ENCODE assay signal across 14 mouse cellular contexts in the genomic region with DNA sequence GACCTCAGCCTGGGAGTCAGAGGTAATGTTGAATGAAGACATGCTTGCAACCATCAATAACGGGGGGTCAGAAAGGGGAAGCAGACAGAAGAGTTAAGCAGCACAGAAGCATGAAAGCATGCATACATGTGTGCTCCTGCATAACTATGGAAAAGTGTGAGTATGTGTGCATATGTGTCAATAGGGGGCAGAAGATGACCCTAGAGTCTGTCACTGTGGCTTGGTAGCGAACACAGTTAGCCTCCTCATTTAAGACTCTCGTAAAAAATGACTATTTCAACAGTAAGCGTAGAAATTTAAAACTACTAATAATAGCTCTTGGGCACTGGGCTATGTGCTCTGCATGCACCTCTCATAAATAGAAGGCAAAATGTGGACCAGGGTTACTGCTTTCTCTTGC.
A peak's percentile ranks its signal among the peaks of the same experiment; 100 is the strongest.
DNase-seq lines count a peak whose midpoint lies in the region; ATAC-seq and TF ChIP-seq lines count a peak whose summit lies in the region.
"Had no signal": no experiment of that assay in that cellular context is flagged by ENCODE, and none has a peak within 500 bp of the region (broad histone marks: within the 10 kb centered on the region; RNA-seq: fewer than 3 reads in every experiment).

No protein-coding gene starts in this region.

- H3K27ac ChIP-seq in embryonic facial prominence, embryonic 14.5 days (replicated peaks; ENCODE audit: low read depth, low read length), result no peak overlapping the region
- H3K27ac ChIP-seq in embryonic facial prominence, embryonic 10.5 days (replicated peaks), result no peak overlapping the region
- H3K27ac ChIP-seq in midbrain, embryonic 14.5 days (replicated peaks; ENCODE audit: low read depth, low read length), result no peak overlapping the region
- no peak overlapping the region for H3K27ac ChIP-seq in midbrain, embryonic 13.5 days
- no peak overlapping the region for H3K27ac ChIP-seq in limb, embryonic 14.5 days (replicated peaks; ENCODE audit: low read depth, low read length)
- H3K27ac ChIP-seq: embryonic facial prominence, embryonic 12.5 days; hindbrain, embryonic 14.5 days; limb, embryonic 15.5 days had no signal

- DNase-seq in embryonic facial prominence, embryonic 14.5 days (ENCODE audit: low spot score), result peak; percentile 24
- no peak for DNase-seq in embryonic facial prominence, embryonic 10.5 days (ENCODE audit: low spot score)
- peak; percentile 3 for DNase-seq in kidney, adult 9 months
- no peak for DNase-seq in kidney, postnatal 10 days
- DNase-seq in midbrain, embryonic 14.5 days, result peak; percentile 45
- peak; percentile 19 for DNase-seq in limb, embryonic 14.5 days (ENCODE audit: low spot score)
- no peak for DNase-seq in Muller cell, postnatal 12 days (ENCODE audit: inconsistent ontology term)
- DNase-seq: B cell, adult 2 months; kidney, adult 18-20 months; thymus, postnatal 4 days had no signal

- H3K4me3 ChIP-seq in embryonic facial prominence, embryonic 14.5 days (ENCODE audit: low read depth, low read length), result no peak overlapping the region
- H3K4me3 ChIP-seq in embryonic facial prominence, embryonic 10.5 days, result no peak overlapping the region
- H3K4me3 ChIP-seq in midbrain, embryonic 14.5 days (replicated peaks; ENCODE audit: low read depth, low read length), result no peak overlapping the region
- no peak overlapping the region for H3K4me3 ChIP-seq in midbrain, embryonic 13.5 days (replicated peaks)
- no peak overlapping the region for H3K4me3 ChIP-seq in limb, embryonic 14.5 days (replicated peaks; ENCODE audit: low read length)
- H3K4me3 ChIP-seq: embryonic facial prominence, embryonic 12.5 days; limb, embryonic 15.5 days had no signal

- H3K27me3 ChIP-seq in embryonic facial prominence, embryonic 14.5 days (replicated peaks; ENCODE audit: control insufficient read depth, insufficient read depth, low read length), result no peaks in the 10 kb centered on the region
- no peaks in the 10 kb centered on the region for H3K27me3 ChIP-seq in embryonic facial prominence, embryonic 10.5 days (replicated peaks; ENCODE audit: low read depth, poor library complexity, severe bottlenecking)
- H3K27me3 ChIP-seq in midbrain, embryonic 14.5 days (ENCODE audit: control insufficient read depth, insufficient read depth, low read length), result no peaks in the 10 kb centered on the region
- H3K27me3 ChIP-seq in midbrain, embryonic 13.5 days, result no peaks in the 10 kb centered on the region
- no peaks in the 10 kb centered on the region for H3K27me3 ChIP-seq in limb, embryonic 14.5 days (ENCODE audit: control insufficient read depth, insufficient read depth, low read length)
- H3K27me3 ChIP-seq: embryonic facial prominence, embryonic 12.5 days; limb, embryonic 15.5 days had no signal

- H3K9me3 ChIP-seq in embryonic facial prominence, embryonic 14.5 days (ENCODE audit: control insufficient read depth, low read length), result no peaks in the 10 kb centered on the region
- no peaks in the 10 kb centered on the region for H3K9me3 ChIP-seq in embryonic facial prominence, embryonic 10.5 days
- no peaks in the 10 kb centered on the region for H3K9me3 ChIP-seq in midbrain, embryonic 14.5 days (ENCODE audit: control insufficient read depth, low read length)
- no peaks in the 10 kb centered on the region for H3K9me3 ChIP-seq in midbrain, embryonic 13.5 days
- H3K9me3 ChIP-seq in limb, embryonic 14.5 days (ENCODE audit: control insufficient read depth, low read length), result no peaks in the 10 kb centered on the region
- H3K9me3 ChIP-seq: embryonic facial prominence, embryonic 12.5 days; limb, embryonic 15.5 days had no signal

- TF ChIP-seq POLR2A in limb, embryonic 14.5 days (IDR thresholded peaks at IDR 0.05; ENCODE audit: borderline replicate concordance, extremely low read depth, insufficient read depth, insufficient read length), result no peak

- ATAC-seq in embryonic facial prominence, embryonic 14.5 days (ENCODE audit: low read depth), result no peak
- no peak for ATAC-seq in midbrain, embryonic 14.5 days (ENCODE audit: low FRiP score, low TSS enrichment)
- no peak for ATAC-seq in midbrain, embryonic 13.5 days
- ATAC-seq in limb, embryonic 14.5 days (ENCODE audit: low FRiP score, low read depth), result no peak

- H3K4me2 ChIP-seq in embryonic facial prominence, embryonic 14.5 days (ENCODE audit: low read depth, low read length), result no peak overlapping the region
- H3K4me2 ChIP-seq in midbrain, embryonic 14.5 days (ENCODE audit: low read length), result no peak overlapping the region
- H3K4me2 ChIP-seq in midbrain, embryonic 13.5 days (replicated peaks), result no peak overlapping the region
- 0 out of 2 replicates have a peak overlapping the region, but pooled peaks have one; percentile 15 for H3K4me2 ChIP-seq in limb, embryonic 14.5 days (replicated peaks; ENCODE audit: low read depth, low read length, severe bottlenecking)
- H3K4me2 ChIP-seq: embryonic facial prominence, embryonic 12.5 days; hindbrain, embryonic 14.5 days; limb, embryonic 15.5 days had no signal

- no peaks in the 10 kb centered on the region for H3K36me3 ChIP-seq in embryonic facial prominence, embryonic 14.5 days (ENCODE audit: control insufficient read depth, insufficient read depth, low read length)
- H3K36me3 ChIP-seq in embryonic facial prominence, embryonic 10.5 days (replicated peaks), result no peaks in the 10 kb centered on the region
- no peaks in the 10 kb centered on the region for H3K36me3 ChIP-seq in midbrain, embryonic 14.5 days (ENCODE audit: control insufficient read depth, insufficient read depth, low read length)
- no peaks in the 10 kb centered on the region for H3K36me3 ChIP-seq in midbrain, embryonic 13.5 days
- no peaks in the 10 kb centered on the region for H3K36me3 ChIP-seq in limb, embryonic 14.5 days (ENCODE audit: control insufficient read depth, insufficient read depth, low read length)
- H3K36me3 ChIP-seq: embryonic facial prominence, embryonic 12.5 days; limb, embryonic 15.5 days had no signal

- no peak overlapping the region for H3K9ac ChIP-seq in embryonic facial prominence, embryonic 14.5 days (ENCODE audit: low read depth, low read length)
- no peak overlapping the region for H3K9ac ChIP-seq in midbrain, embryonic 14.5 days (replicated peaks; ENCODE audit: low read length)
- no peak overlapping the region for H3K9ac ChIP-seq in midbrain, embryonic 13.5 days (replicated peaks)
- H3K9ac ChIP-seq in limb, embryonic 14.5 days (ENCODE audit: low read depth, low read length, severe bottlenecking), result no peak overlapping the region
- H3K9ac ChIP-seq: embryonic facial prominence, embryonic 12.5 days; hindbrain, embryonic 14.5 days; limb, embryonic 15.5 days had no signal

- 61% methylated on average over 4 of the region's 4 CpGs for WGBS in embryonic facial prominence, embryonic 14.5 days
- 83% methylated on average over 4 of the region's 4 CpGs for WGBS in embryonic facial prominence, embryonic 10.5 days
- WGBS in midbrain, embryonic 14.5 days, result 72% methylated on average over 4 of the region's 4 CpGs
- WGBS in midbrain, embryonic 13.5 days, result 79% methylated on average over 4 of the region's 4 CpGs
- WGBS in limb, embryonic 14.5 days, result 37% methylated on average over 4 of the region's 4 CpGs

- H3K4me1 ChIP-seq in embryonic facial prominence, embryonic 14.5 days (ENCODE audit: control insufficient read depth, insufficient read depth, low read length), result no peaks in the 10 kb centered on the region
- no peaks in the 10 kb centered on the region for H3K4me1 ChIP-seq in embryonic facial prominence, embryonic 10.5 days
- no peaks in the 10 kb centered on the region for H3K4me1 ChIP-seq in midbrain, embryonic 14.5 days (ENCODE audit: control insufficient read depth, insufficient read depth, low read length)
- no peaks in the 10 kb centered on the region for H3K4me1 ChIP-seq in midbrain, embryonic 13.5 days (replicated peaks)
- peaks cover 7% of the 10 kb centered on the region for H3K4me1 ChIP-seq in limb, embryonic 14.5 days (ENCODE audit: control insufficient read depth, insufficient read depth, low read length)
- H3K4me1 ChIP-seq: embryonic facial prominence, embryonic 12.5 days had no signal

Comparison
In these comparisons a context has a peak if more than half of its experiments do, and no peak if none do; other contexts are left out.
1. DNase-seq: peak in embryonic facial prominence, embryonic 14.5 days (single experiment), kidney, adult 9 months (single experiment), midbrain, embryonic 14.5 days (single experiment) and limb, embryonic 14.5 days (single experiment); none in embryonic facial prominence, embryonic 10.5 days (single experiment), kidney, postnatal 10 days (single experiment) and Muller cell, postnatal 12 days (single experiment).